Mouse (Mus musculus): ENCODE measurements around the gene Nr4a2.

- TF ChIP-seq CTCF (IDR thresholded peaks at IDR 0.05; ENCODE audit: borderline replicate concordance, extremely low read depth, insufficient read depth, insufficient read length) (no peak), POLR2A (IDR thresholded peaks at IDR 0.05; ENCODE audit: borderline replicate concordance, extremely low read depth, insufficient read depth, insufficient read length, poor library complexity, severe bottlenecking) (no peak)
Observed at GRCm38 (mm10) chr2:57165416-57165815, 41.6 kb upstream of the Nr4a2 start.

Measured in brain, embryonic 14.5 days (tissue).